Mouse (Mus musculus): ENCODE data around the gene Polg2. TPM values are rescaled to one million over a fixed set of nuclear protein-coding genes. Genes with fewer than 3 reads are reported as not detected.
A peak's percentile ranks its signal among the peaks of the same experiment; 100 is the strongest.
"Not testable (repeated sequence)": the region's sequence is repeated elsewhere in the genome, so short reads cannot be mapped to it uniquely, and the experiment has no call there.

The Polg2 gene
- polyA plus RNA-seq, 1 experiment from 2014 or later = 9.6 TPM

- under 1% methylated on average over 70 of the region's 79 CpGs for WGBS
- no peaks in the 10 kb centered on the region for H3K27me3 ChIP-seq
- H3K9ac ChIP-seq = peak overlapping the region; percentile 100
- peak overlapping the region; percentile 99 for H3K27ac ChIP-seq
- no peaks in the 10 kb centered on the region for H3K9me3 ChIP-seq (replicated peaks)
- ATAC-seq = peak; percentile 72; the same call in 1 of the 2 replicates
- peaks cover 52% of the 10 kb centered on the region for H3K36me3 ChIP-seq (ENCODE audit: poor library complexity, severe bottlenecking)
- peak overlapping the region; percentile 78 for H3K4me2 ChIP-seq
- peak overlapping the region; percentile 98 for H3K4me3 ChIP-seq
- H3K4me1 ChIP-seq = peaks cover 31% of the 10 kb centered on the region
These were observed 8.9 kb upstream of the Polg2 start for GRCm38 (mm10) chr11:106788026-106788774.

DNA sequence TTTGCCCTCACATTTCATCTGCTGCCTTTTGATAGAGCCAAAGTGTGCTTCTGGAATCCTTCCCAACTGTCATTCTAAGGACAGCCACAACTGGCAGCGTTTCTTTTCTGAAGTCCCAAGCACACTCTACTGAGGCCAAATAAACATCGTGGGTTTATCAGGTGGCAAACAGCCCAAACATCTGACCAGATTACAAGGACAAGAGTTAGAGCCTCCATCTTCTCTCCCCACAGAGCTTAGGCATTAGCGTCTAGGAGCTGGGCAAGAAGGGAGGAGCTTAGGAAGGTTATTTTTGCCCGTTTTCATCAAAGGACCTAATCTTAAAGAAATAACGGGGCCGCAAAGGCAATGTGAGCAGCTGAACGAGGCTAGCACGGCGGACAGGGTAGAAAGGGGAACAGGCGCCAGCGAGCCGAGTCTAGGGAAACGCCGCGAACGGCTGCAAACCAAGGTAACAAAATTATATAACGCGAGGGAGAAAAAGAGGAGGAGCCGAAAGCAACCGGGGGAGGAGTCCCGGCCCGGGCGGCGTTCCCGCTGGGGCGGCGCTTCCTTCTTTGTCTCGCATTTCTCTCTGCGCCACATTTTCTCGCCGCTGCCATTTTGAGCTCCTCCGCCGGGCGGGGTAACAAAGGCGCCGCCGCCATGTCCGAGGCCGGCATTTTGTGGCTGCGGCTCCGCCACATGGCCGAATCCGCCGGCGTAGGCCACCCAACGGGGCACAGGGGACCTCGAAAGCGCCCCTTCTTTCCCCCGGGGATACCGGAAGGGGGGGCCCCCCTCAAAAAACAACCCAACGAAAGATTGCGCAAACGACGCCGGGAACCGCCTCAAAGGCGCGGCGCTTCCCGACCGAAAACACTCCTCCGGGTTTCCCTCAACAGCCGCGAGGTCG, 8.0 kb upstream of the Polg2 start:
- Histone ChIP-seq H3K4me3 (peak overlapping the region; percentile 98), H3K9me3 (replicated peaks) (no peaks in the 10 kb centered on the region), H3K36me3 (ENCODE audit: poor library complexity, severe bottlenecking) (peaks cover 52% of the 10 kb centered on the region), H3K4me2 (peak overlapping the region; percentile 66), H3K27me3 (no peaks in the 10 kb centered on the region), H3K9ac (peak overlapping the region; percentile 100), H3K4me1 (peaks cover 34% of the 10 kb centered on the region), H3K27ac (peak overlapping the region; percentile 99)
- ATAC-seq = peak; percentile 14
- WGBS = 0% methylated on average over 55 of the region's 65 CpGs

DNA sequence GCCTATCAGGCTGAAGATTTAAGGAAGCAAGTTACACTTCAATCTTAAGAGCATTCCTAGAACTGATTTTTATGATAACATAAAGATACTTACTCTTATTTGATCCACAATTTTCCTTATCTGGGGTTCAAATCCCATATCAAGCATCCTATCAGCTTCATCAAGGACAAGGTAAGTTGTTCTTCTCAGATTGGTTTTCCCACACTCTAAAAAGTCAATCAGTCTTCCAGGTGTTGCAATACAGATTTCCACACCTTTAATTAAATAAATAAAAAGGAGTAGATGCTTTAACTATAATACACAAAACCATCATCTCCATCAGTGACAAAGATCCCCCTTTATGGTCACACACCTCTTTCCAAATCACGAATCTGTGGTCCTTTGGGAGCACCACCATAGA, 5.7 kb upstream of the Polg2 start:
- Histone ChIP-seq H3K4me3 (peak overlapping the region; percentile 98; the same call in 1 of the 2 replicates), H3K36me3 (ENCODE audit: poor library complexity, severe bottlenecking) (peaks cover 69% of the 10 kb centered on the region)

DNA sequence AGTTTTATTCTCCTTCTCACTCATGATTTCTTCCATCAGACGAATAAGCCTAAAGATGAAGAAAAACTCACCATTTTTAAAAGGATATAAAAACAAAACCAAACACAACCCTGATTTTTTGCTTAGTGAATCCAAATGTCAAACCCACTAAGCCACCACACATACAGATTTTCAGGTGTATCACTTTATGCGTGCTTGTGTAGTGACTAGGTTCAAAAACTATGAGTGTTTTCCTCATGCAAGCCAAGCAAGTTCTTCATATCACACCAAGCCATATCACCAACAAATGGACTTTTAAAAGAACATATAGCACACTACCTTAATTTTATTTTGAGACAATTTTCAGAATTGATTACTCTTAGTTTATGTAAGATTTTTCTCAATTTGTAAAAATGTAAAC, 5.1 kb upstream of the Polg2 start:
- Histone ChIP-seq H3K4me3 (no peak overlapping the region), H3K9me3 (replicated peaks) (no peaks in the 10 kb centered on the region), H3K4me1 (peaks cover 23% of the 10 kb centered on the region), H3K27ac (no peak overlapping the region), H3K27me3 (no peaks in the 10 kb centered on the region), H3K4me2 (no peak overlapping the region), H3K9ac (no peak overlapping the region), H3K36me3 (ENCODE audit: poor library complexity, severe bottlenecking) (peaks cover 71% of the 10 kb centered on the region)
- 88% methylated on average over 2 of the region's 2 CpGs for WGBS
- no peak for ATAC-seq

More for the DNA sequence above, 5.7 kb upstream of the Polg2 start:
- 81% methylated on average over 1 of the region's 1 CpGs for WGBS
- Histone ChIP-seq H3K27ac (no peak overlapping the region), H3K9ac (peak overlapping the region; percentile 34; the same call in 1 of the 2 replicates), H3K27me3 (no peaks in the 10 kb centered on the region), H3K9me3 (replicated peaks) (no peaks in the 10 kb centered on the region), H3K4me1 (peaks cover 27% of the 10 kb centered on the region), H3K4me2 (peak overlapping the region; percentile 66)
- no peak for ATAC-seq

- Histone ChIP-seq H3K27me3 (no peaks in the 10 kb centered on the region), H3K9ac (no peak overlapping the region), H3K27ac (0 out of 2 replicates have a peak overlapping the region, but pooled peaks have one; percentile 25), H3K4me2 (no peak overlapping the region), H3K4me1 (peaks cover 29% of the 10 kb centered on the region), H3K9me3 (replicated peaks) (no peaks in the 10 kb centered on the region), H3K4me3 (no peak overlapping the region; the same call in 1 of the 2 replicates), H3K36me3 (ENCODE audit: poor library complexity, severe bottlenecking) (peaks cover 71% of the 10 kb centered on the region)
- 84% methylated on average over 9 of the region's 9 CpGs for WGBS
- ATAC-seq = no peak
These were observed 3.8 kb upstream of the Polg2 start for GRCm38 (mm10) chr11:106782841-106783764.

DNA sequence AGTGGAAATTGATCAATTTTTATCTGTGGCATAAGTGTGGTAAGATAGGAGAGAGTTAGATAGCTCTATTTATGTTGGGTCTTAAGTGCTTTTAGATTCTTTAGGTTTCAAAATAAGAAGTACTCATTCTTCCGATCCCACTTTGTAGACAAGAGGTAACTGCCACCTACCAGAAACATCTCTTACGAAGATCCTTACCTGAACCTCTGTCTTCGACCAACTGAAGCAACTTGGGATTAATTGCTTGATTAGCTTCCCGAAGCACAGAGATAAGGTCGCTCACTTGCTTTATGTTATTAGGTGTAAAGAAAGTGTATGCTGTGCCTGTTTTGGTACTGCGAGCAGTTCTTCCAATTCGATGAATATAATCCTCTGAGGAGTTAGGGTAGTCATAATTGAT, 2.9 kb upstream of the Polg2 start:
- 89% methylated on average over 7 of the region's 7 CpGs for WGBS
- not testable (repeated sequence) for H3K4me3 ChIP-seq; H3K27me3 ChIP-seq; H3K27ac ChIP-seq; H3K9ac ChIP-seq; H3K9me3 ChIP-seq (replicated peaks); H3K4me2 ChIP-seq; ATAC-seq
- H3K4me1 ChIP-seq = peaks cover 32% of the 10 kb centered on the region
- H3K36me3 ChIP-seq (ENCODE audit: poor library complexity, severe bottlenecking) = peaks cover 70% of the 10 kb centered on the region

DNA sequence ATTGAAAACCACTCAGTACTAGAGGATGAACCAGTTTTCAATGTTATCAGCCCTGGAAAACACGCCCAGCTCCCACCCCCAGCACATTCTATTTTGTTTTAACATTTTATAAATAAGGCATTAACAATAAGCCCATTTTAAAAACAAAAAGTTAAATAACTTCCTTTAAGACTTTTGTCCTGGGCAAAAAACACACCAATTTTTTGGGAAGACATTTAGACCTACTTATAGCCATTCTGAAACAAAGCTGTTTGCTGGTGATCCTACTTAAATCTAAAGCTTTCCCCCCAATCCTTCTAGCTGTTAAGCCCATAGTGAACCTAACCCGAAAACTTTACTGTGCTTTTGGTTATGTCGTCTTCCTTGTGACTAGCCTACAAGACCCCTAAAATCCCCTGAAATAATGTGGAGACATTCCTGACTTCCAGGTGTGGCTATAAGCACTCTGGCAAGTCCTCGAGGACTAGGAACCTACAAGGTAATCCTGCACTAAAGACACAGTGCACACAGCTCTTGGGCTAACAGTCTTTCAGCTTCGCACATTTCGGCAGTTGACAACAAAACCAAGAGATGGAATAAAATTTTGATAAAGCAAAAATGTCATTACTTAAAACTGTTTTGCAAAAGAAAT, 1.4 kb upstream of the Polg2 start:
- peaks cover 21% of the 10 kb centered on the region for H3K4me1 ChIP-seq
- H3K27me3 ChIP-seq = no peaks in the 10 kb centered on the region
- no peak overlapping the region for H3K9ac ChIP-seq
- no peak overlapping the region for H3K4me3 ChIP-seq
- H3K4me2 ChIP-seq = no peak overlapping the region
- peaks cover 65% of the 10 kb centered on the region for H3K36me3 ChIP-seq (ENCODE audit: poor library complexity, severe bottlenecking)
- no peaks in the 10 kb centered on the region for H3K9me3 ChIP-seq (replicated peaks)
- WGBS = 74% methylated on average over 6 of the region's 6 CpGs
- no peak overlapping the region for H3K27ac ChIP-seq
- ATAC-seq = no peak

GRCm38 (mm10) chr11:106780089-106780425, 720 bp upstream of the Polg2 start:
- Histone ChIP-seq H3K36me3 (ENCODE audit: poor library complexity, severe bottlenecking) (peaks cover 65% of the 10 kb centered on the region), H3K9ac (no peak overlapping the region), H3K27ac (peak overlapping the region; percentile 88), H3K27me3 (no peaks in the 10 kb centered on the region), H3K4me2 (no peak overlapping the region; the same call in 1 of the 2 replicates), H3K4me1 (peaks cover 15% of the 10 kb centered on the region), H3K9me3 (replicated peaks) (no peaks in the 10 kb centered on the region), H3K4me3 (no peak overlapping the region)
- 69% methylated on average over 4 of the region's 4 CpGs for WGBS
- ATAC-seq = no peak

DNA sequence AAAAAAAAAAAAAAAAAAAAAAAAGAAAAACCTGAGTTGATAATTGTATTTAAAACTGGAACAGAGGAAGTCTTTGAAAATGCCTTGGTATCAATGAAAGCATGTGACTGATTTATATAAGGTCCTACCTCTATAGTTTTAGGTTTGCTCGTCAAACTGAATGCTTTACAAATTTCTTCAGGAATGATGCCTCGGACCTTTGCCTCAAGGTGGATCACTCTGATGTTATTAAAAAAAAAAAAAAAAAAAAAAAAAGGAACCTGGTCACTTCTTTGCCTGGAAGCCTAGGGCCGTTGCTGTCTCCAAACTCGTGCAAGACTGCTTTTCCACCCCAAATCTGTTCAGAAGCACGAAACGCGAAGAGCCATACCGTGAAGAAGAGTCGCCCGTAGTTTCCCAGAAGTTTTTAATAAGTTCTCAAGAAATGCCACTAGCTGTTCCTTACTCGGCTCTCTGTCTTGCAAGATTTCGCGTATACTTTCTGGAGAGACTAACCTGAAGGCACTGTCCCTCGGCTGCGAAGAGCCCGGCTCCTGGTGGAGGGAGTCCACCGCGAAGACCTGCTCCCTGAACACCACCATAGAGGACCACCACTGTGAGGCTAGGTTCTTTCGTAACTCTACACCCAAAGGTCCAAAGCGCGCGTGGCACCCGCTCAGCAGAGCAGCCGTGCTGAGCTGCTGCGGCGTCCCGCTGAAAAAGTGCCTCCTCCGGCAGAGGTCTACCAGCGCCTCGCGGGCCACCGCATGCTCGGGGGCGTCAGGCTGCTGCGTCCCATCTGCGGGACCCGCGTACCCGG, 549 bp downstream of the Polg2 start:
- no peaks in the 10 kb centered on the region for H3K9me3 ChIP-seq (replicated peaks)
- H3K4me1 ChIP-seq = peaks cover 12% of the 10 kb centered on the region
- H3K27me3 ChIP-seq = no peaks in the 10 kb centered on the region
- H3K4me3 ChIP-seq = peak overlapping the region; percentile 63
- H3K9ac ChIP-seq = peak overlapping the region; percentile 88
- ATAC-seq = no peak; the same call in 1 of the 2 replicates
- H3K4me2 ChIP-seq = peak overlapping the region; percentile 89
- WGBS = 2% methylated on average over 39 of the region's 39 CpGs
- H3K36me3 ChIP-seq (ENCODE audit: poor library complexity, severe bottlenecking) = peaks cover 65% of the 10 kb centered on the region
- peak overlapping the region; percentile 88 for H3K27ac ChIP-seq

GRCm38 (mm10) chr11:106778132-106778531, 1.2 kb downstream of the Polg2 start:
- 90% methylated on average over 7 of the region's 7 CpGs for WGBS
- no peak for ATAC-seq
- Histone ChIP-seq H3K4me1 (peaks cover 11% of the 10 kb centered on the region), H3K36me3 (ENCODE audit: poor library complexity, severe bottlenecking) (peaks cover 65% of the 10 kb centered on the region), H3K4me3 (no peak overlapping the region), H3K9ac (no peak overlapping the region), H3K4me2 (peak overlapping the region; percentile 89; the same call in 1 of the 2 replicates), H3K27me3 (no peaks in the 10 kb centered on the region), H3K27ac (no peak overlapping the region), H3K9me3 (replicated peaks) (no peaks in the 10 kb centered on the region)

All from forebrain, embryonic 13.5 days (tissue).